Mouse (Mus musculus) embryonic stem cell, embryonic (primary cell): ENCODE results near the gene Psmb3.

Experiments
- CTCF ChIA-PET, 4 experiments: fragments of 300-600 bp in 2 of 4; fragments of 350-600 bp in 2 of 4; sonication (Branson Sonifier 250); formaldehyde crosslinking; loops; one replicate each; lab custom pipeline; 2022; ENCODE audit warnings: inconsistent platforms in 2 of 4; lab: Charles Lee
- POLR2A ChIA-PET, 4 experiments: fragments of 300-600 bp in 2 of 4; fragments of 350-600 bp in 2 of 4; sonication (Branson Sonifier 250); formaldehyde crosslinking; loops; one replicate each; lab custom pipeline; 2022; ENCODE audit warnings: antibody characterized with exemption in 4 of 4, inconsistent platforms in 1 of 4; lab: Charles Lee

Gene Psmb3

GRCm38 (mm10) chr11:97677842-97678241 lies 25.4 kb upstream of the Psmb3 start:
- ChIA-PET CTCF (interaction anchor here (0.5 to 6.6 kb wide), 30 partner anchors 8 to 368 kb away, joined by 3 to 58 read pairs (median 4); partner anchors contain the start of genes Epop (in 2 of the 4), Cisd3 (in 1 of the 4), Pcgf2 (in 1 of the 4) and Psmb3 (in 1 of the 4)), POLR2A (interaction anchor here (0.6 to 29.4 kb wide), 43 partner anchors 8 to 367 kb away, joined by 3 to 970 read pairs (median 4); partner anchors contain the start of genes Psmb3 (in 3 of the 4), Cisd3 (in 2 of the 4), Mllt6 (in 2 of the 4) and Pcgf2 (in 2 of the 4))

- ChIA-PET POLR2A (interaction anchor here (0.6 to 29.4 kb wide), 34 partner anchors 8 to 103 kb away, joined by 3 to 970 read pairs (median 4); partner anchors contain the start of genes Psmb3 (in 3 of the 4), Cisd3 (in 2 of the 4), Mllt6 (in 2 of the 4) and Pcgf2 (in 2 of the 4)), CTCF (interaction anchor here (0.5 to 6.6 kb wide), 21 partner anchors 8 to 1149 kb away, joined by 3 to 58 read pairs (median 5); partner anchors contain the start of genes Cisd3 (in 1 of the 4) and Pcgf2 (in 1 of the 4))
Measured at GRCm38 (mm10) chr11:97678301-97678700, 24.9 kb upstream of the Psmb3 start.

GRCm38 (mm10) chr11:97680430-97680829 lies 22.8 kb upstream of the Psmb3 start:
- CTCF ChIA-PET: interaction anchor here in 3 of 4 experiments (0.8 to 6.6 kb wide), 7 partner anchors 10 to 733 kb away, joined by 3 to 42 read pairs (median 4); no protein-coding TSS in a partner anchor
- POLR2A ChIA-PET: interaction anchor here (0.9 to 29.4 kb wide), 12 partner anchors 11 to 120 kb away, joined by 3 to 970 read pairs (median 4); partner anchors contain the start of genes Mllt6 (in 2 of the 4), Psmb3 (in 2 of the 4) and Pcgf2 (in 1 of the 4)

- CTCF ChIA-PET: interaction anchor here in 1 of 4 experiments (1.0 kb wide), 1 partner anchor 9 kb away, joined by 5 read pairs; no protein-coding TSS in a partner anchor
- POLR2A ChIA-PET: interaction anchor here (0.7 to 29.4 kb wide), 10 partner anchors 9 to 94 kb away, joined by 3 to 970 read pairs (median 6); partner anchors contain the start of genes Mllt6 (in 2 of the 4), Epop (in 1 of the 4), Pcgf2 (in 1 of the 4) and Psmb3 (in 1 of the 4)
Measured at GRCm38 (mm10) chr11:97682504-97683055, 20.6 kb upstream of the Psmb3 start.

- CTCF ChIA-PET: interaction anchor here in 3 of 4 experiments (0.7 to 1.3 kb wide), 8 partner anchors 11 to 270 kb away, joined by 3 to 11 read pairs (median 4); no protein-coding TSS in a partner anchor
- POLR2A ChIA-PET: interaction anchor here (0.6 to 29.4 kb wide), 32 partner anchors 9 to 269 kb away, joined by 3 to 941 read pairs (median 4); partner anchors contain the start of genes Mllt6 (in 2 of the 4), Psmb3 (in 2 of the 4), 1700001P01Rik (in 1 of the 4) and Arhgap23 (in 1 of the 4)
Measured at GRCm38 (mm10) chr11:97684063-97684680, 19.0 kb upstream of the Psmb3 start.

GRCm38 (mm10) chr11:97684766-97685165 lies 18.4 kb upstream of the Psmb3 start:
- CTCF ChIA-PET: interaction anchor here in 3 of 4 experiments (0.9 to 1.3 kb wide), 5 partner anchors 11 to 40 kb away, joined by 3 to 11 read pairs (median 5); no protein-coding TSS in a partner anchor
- POLR2A ChIA-PET: interaction anchor here (0.6 to 29.4 kb wide), 25 partner anchors 9 to 265 kb away, joined by 3 to 941 read pairs (median 6); partner anchors contain the start of genes Mllt6 (in 2 of the 4), 1700001P01Rik (in 1 of the 4), Pcgf2 (in 1 of the 4) and Psmb3 (in 1 of the 4)

- POLR2A ChIA-PET: interaction anchor here (0.7 to 2.1 kb wide), 46 partner anchors 8 to 599 kb away, joined by 3 to 46 read pairs (median 8); partner anchors contain the start of genes Pcgf2 (in 3 of the 4), Psmb3 (in 3 of the 4), Mllt6 (in 2 of the 4) and 1700001P01Rik (in 1 of the 4)
- CTCF ChIA-PET: interaction anchor here in 3 of 4 experiments (0.5 to 2.0 kb wide), 12 partner anchors 8 to 1381 kb away, joined by 3 to 14 read pairs (median 6); no protein-coding TSS in a partner anchor
Measured at GRCm38 (mm10) chr11:97685613-97686321, 17.4 kb upstream of the Psmb3 start, which contains the start of gene Cisd3. Cisd3 (plus strand) TSS chr11:97685826.

- ChIA-PET POLR2A (interaction anchor here (0.7 to 2.1 kb wide), 48 partner anchors 8 to 600 kb away, joined by 3 to 46 read pairs (median 8); partner anchors contain the start of genes Pcgf2 (in 3 of the 4), Psmb3 (in 3 of the 4), Mllt6 (in 2 of the 4) and 1700001P01Rik (in 1 of the 4)), CTCF (interaction anchor here in 3 of 4 experiments (0.5 to 2.0 kb wide), 13 partner anchors 9 to 1380 kb away, joined by 3 to 14 read pairs (median 6); no protein-coding TSS in a partner anchor)
Measured at GRCm38 (mm10) chr11:97686322-97686908, 16.8 kb upstream of the Psmb3 start.

GRCm38 (mm10) chr11:97687061-97687460 lies 16.1 kb upstream of the Psmb3 start:
- POLR2A ChIA-PET: interaction anchor here (1.1 to 2.1 kb wide), 39 partner anchors 7 to 600 kb away, joined by 3 to 46 read pairs (median 9); partner anchors contain the start of genes Pcgf2 (in 3 of the 4), Mllt6 (in 2 of the 4), 1700001P01Rik (in 1 of the 4) and Pip4k2b (in 1 of the 4)

GRCm38 (mm10) chr11:97689861-97690260 lies 13.3 kb upstream of the Psmb3 start:
- ChIA-PET POLR2A (interaction anchor here (0.6 to 20.0 kb wide), 12 partner anchors 9 to 88 kb away, joined by 3 to 941 read pairs (median 5); partner anchors contain the start of gene Mllt6 (in 2 of the 4)), CTCF (interaction anchor here (0.6 to 5.1 kb wide), 29 partner anchors 8 to 882 kb away, joined by 3 to 46 read pairs (median 3); partner anchors contain the start of gene Psmb3 (in 2 of the 4))

More at GRCm38 (mm10) chr11:97687061-97687460, 16.1 kb upstream of the Psmb3 start:
- CTCF ChIA-PET: interaction anchor here in 3 of 4 experiments (1.3 to 2.0 kb wide), 8 partner anchors 10 to 55 kb away, joined by 4 to 14 read pairs (median 9); no protein-coding TSS in a partner anchor

- ChIA-PET POLR2A (interaction anchor here in 2 of 4 experiments (1.1 to 20.0 kb wide), 13 partner anchors 8 to 62 kb away, joined by 3 to 941 read pairs (median 9); partner anchors contain the start of genes Mllt6 (in 2 of the 2) and Psmb3 (in 2 of the 2)), CTCF (interaction anchor here in 2 of 4 experiments (1.6 to 3.0 kb wide), 2 partner anchors 50 kb away, joined by 6 to 8 read pairs; no protein-coding TSS in a partner anchor)
Measured at GRCm38 (mm10) chr11:97694435-97694834, 8.8 kb upstream of the Psmb3 start.

GRCm38 (mm10) chr11:97694921-97695711 lies 8.1 kb upstream of the Psmb3 start:
- POLR2A ChIA-PET: interaction anchor here in 3 of 4 experiments (0.6 to 20.0 kb wide), 20 partner anchors 8 to 220 kb away, joined by 3 to 941 read pairs (median 8); partner anchors contain the start of genes Cisd3 (in 2 of the 3), Mllt6 (in 2 of the 3) and Psmb3 (in 2 of the 3)
- CTCF ChIA-PET: interaction anchor here in 2 of 4 experiments (0.6 to 2.1 kb wide), 5 partner anchors 29 to 129 kb away, joined by 3 to 11 read pairs (median 3); no protein-coding TSS in a partner anchor

GRCm38 (mm10) chr11:97695712-97696401 lies 7.3 kb upstream of the Psmb3 start:
- POLR2A ChIA-PET: interaction anchor here (0.5 to 20.0 kb wide), 30 partner anchors 9 to 268 kb away, joined by 3 to 941 read pairs (median 6); partner anchors contain the start of genes Cisd3 (in 2 of the 4), Mllt6 (in 2 of the 4) and 1700001P01Rik (in 1 of the 4)
- CTCF ChIA-PET: interaction anchor here in 2 of 4 experiments (0.6 to 2.1 kb wide), 8 partner anchors 17 to 129 kb away, joined by 3 to 11 read pairs (median 4); no protein-coding TSS in a partner anchor

- POLR2A ChIA-PET: interaction anchor here (0.5 to 20.0 kb wide), 36 partner anchors 10 to 269 kb away, joined by 3 to 941 read pairs (median 6); partner anchors contain the start of genes Epop (in 3 of the 4), Cisd3 (in 2 of the 4), Mllt6 (in 2 of the 4) and 1700001P01Rik (in 1 of the 4)
Measured at GRCm38 (mm10) chr11:97696669-97697068, 6.5 kb upstream of the Psmb3 start.

More at GRCm38 (mm10) chr11:97696669-97697068, 6.5 kb upstream of the Psmb3 start:
- CTCF ChIA-PET: interaction anchor here in 3 of 4 experiments (0.5 to 2.1 kb wide), 9 partner anchors 19 to 283 kb away, joined by 3 to 11 read pairs (median 5); no protein-coding TSS in a partner anchor
